Mouse (Mus musculus): ENCODE measurements around the gene Olfr67.
"Not testable (repeated sequence)": the region's sequence is repeated elsewhere in the genome, so short reads cannot be mapped to it uniquely, and the experiment has no call there.

Olfr67 gene

DNA sequence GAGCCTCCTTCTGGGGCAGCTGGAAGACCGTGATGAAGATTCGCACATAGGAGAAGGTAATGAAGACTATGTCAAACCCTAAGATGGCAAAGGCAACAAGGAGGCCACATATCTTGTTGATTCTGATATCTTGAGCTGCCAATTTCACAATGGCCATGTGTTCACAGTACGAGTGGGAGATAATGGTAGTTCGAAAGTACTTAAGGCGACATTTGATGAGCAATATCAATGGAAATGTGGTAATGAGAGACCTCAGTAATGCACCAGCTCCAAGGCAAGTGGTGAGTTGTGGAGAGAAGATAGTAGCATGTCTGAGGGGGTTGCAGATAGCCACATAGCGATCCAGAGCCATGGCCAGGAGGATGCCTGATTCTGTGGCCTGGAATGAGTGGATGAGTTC is 23.9 kb downstream of the Olfr67 start:
- not testable (repeated sequence) for DNase-seq

DNA sequence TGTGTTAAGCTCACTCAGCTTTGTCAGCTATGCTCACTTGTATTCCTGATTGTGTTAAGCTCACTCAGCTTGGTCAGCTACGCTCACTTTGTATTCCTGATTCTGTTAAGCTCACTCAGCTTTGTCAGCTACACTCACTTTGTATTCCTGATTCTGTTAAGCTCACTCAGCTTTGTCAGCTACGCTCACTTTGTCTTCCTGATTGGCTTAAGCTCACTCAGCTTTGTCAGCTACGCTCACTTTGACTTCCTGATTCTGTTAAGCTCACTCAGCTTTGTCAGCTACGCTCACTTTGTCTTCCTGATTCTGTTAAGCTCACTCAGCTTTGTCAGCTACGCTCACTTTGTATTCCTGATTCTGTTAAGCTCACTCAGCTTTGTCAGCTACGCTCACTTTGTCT is 29.4 kb downstream of the Olfr67 start:
- DNase-seq, result not testable (repeated sequence)

DNA sequence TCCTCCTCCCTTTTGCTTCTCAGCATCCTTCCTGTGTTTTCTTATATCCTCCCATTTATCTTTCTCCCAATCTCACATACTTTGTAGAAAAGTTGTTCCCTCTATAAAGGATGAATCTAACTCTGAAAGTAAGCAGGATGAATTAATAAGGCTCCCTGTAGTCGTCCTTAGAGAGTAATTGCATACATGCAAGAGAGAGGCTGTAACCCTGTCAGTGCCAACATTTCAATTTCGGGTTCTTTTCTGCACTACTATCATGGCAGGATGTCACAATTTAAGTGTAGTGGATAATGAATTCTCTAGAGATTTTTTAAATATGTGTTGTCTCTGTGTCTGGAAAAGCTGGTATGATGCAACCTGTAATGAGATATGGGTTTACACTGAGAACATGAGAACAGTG is 34.4 kb downstream of the Olfr67 start, which contains the start of gene Olfr630:
TSS of gene Olfr630 (minus strand) at position 101 of the 400 bp plus-strand sequence.
- no peak for DNase-seq

DNA sequence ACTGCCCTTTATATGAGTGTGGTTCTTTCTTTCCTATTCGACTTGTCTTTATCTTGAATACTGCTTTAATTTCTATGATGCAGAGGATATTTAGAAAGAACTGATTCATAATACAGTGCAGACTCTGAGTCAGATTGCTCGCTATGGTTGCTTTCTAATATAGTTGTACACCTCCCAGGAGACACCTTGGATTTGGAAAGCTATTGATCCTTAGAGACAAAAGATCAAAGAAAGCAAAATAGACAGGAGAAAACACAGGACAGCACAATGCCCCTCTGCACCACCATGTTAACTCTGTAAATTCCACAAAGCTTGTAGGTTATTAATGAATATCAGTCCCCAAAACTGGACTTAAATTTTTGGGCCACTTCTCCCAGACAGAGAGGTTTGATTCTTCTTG is 46.8 kb downstream of the Olfr67 start, which contains the start of gene Olfr629:
TSS of gene Olfr629 (minus strand) at position 101 of the 400 bp plus-strand sequence.
- DNase-seq, result no peak

Data from kidney, postnatal 25 days (tissue).